Mouse (Mus musculus) midbrain, embryonic 10.5 days (tissue): Measurements from ENCODE around the gene Kctd20. TPM values are rescaled to one million over a fixed set of nuclear protein-coding genes. Genes with fewer than 3 reads are reported as not detected.
A peak's percentile ranks its signal among the peaks of the same experiment; 100 is the strongest.
"Not testable (repeated sequence)": the region's sequence is repeated elsewhere in the genome, so short reads cannot be mapped to it uniquely, and the experiment has no call there.

ENCODE experiments used
- DNase-seq: peaks from one replicate; pipeline ENCODE4 v3.0.0-alpha.2; 2017; ENCODE audit warnings: low spot score
- H3K27ac ChIP-seq: fragments of 300-500 bp; sonication (generic); replicated peaks from 2 replicates; pipeline ENCODE4 v1.5.1; 2016; ENCODE audit warnings: mild to moderate bottlenecking
- H3K27me3 ChIP-seq: fragments of 300-500 bp; sonication (generic); 2 replicates; pipeline ENCODE4 v1.6.1; 2016; ENCODE audit warnings: low read depth, mild to moderate bottlenecking; ENCODE audit not compliant: poor library complexity, severe bottlenecking
- H3K36me3 ChIP-seq: fragments of 300-500 bp; sonication (generic); 2 replicates; pipeline ENCODE4 v1.6.1; 2016; ENCODE audit warnings: mild to moderate bottlenecking, moderate library complexity
- H3K4me1 ChIP-seq: fragments of 300-500 bp; sonication (generic); 2 replicates; pipeline ENCODE4 v1.6.1; 2016
- H3K4me3 ChIP-seq: fragments of 300-500 bp; sonication (generic); 2 replicates; pipeline ENCODE4 v1.5.1; 2016; ENCODE audit warnings: mild to moderate bottlenecking, moderate library complexity
- H3K9me3 ChIP-seq: fragments of 300-500 bp; sonication (generic); replicated peaks from 2 replicates; pipeline ENCODE4 v1.6.1; 2016; ENCODE audit warnings: mild to moderate bottlenecking
- WGBS: fragments of 180-500 bp; shearing (Covaris S2); methylation state at CpG from one replicate; pipeline ENCODE4 v1.1.7; 2016; 5-methylcytosine and 5-hydroxymethylcytosine counted together
- polyA plus RNA-seq: library from polyadenylated mRNA; unstranded; fragments of >200 nt; fragmentation: Nextera tagmentation; extraction: Ambion mirVana; gene quantifications from 2 replicates; pipeline ENCODE4 v1.2.1, GENCODE M21; 2016

Gene Kctd20
- polyA plus RNA-seq, 1 experiment from 2014 or later, result 107 TPM

DNA sequence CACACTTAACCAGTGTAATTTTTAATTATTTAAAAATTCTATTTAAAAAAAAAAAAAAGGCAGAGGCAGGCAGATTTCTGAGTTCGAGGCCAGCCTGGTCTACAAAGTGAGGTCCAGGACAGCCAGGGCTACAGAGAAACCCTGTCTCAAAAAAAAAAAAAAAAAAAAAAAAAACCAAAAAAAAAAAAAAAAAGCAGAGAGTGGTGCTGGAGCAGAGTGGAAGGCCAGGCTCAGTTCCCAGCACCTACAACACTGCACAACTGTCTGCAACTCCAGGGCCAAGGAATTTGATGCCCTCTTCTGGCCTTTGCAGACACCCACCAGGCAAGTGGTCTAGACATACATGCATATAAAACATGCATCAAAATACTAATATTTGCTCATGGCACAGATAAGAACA lies 41.3 kb downstream of the Kctd20 start:
- H3K27ac ChIP-seq, H3K27me3 ChIP-seq, H3K9me3 ChIP-seq, H3K4me1 ChIP-seq, DNase-seq, H3K4me3 ChIP-seq: not testable (repeated sequence)
- WGBS, result 88% methylated on average over 1 of the region's 1 CpGs
- peaks cover 94% of the 10 kb centered on the region for H3K36me3 ChIP-seq

DNA sequence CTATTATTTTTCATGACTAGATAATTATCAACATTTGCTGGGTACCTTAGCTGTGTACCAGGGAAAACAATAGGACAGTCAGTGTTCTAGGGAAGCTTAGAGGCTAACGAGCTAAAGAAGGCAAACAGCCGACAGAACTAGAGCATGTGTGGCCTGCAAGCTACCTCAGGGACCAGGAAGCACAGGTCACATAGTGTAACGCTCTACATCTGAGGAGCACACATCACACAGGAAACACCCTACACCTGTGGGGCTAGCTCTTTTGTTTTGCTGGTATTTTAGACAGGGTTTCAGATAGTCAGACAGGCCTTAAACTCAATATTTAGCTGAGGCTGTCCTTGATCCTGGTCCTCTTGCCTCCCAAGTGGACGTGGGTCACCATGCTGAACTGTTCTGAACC lies 42.9 kb downstream of the Kctd20 start:
- WGBS, result 94% methylated on average over 4 of the region's 4 CpGs
- DNase-seq, result no peak
- no peak overlapping the region for H3K27ac ChIP-seq
- no peaks in the 10 kb centered on the region for H3K4me1 ChIP-seq
- no peak overlapping the region for H3K4me3 ChIP-seq
- peaks cover 96% of the 10 kb centered on the region for H3K36me3 ChIP-seq
- no peaks in the 10 kb centered on the region for H3K9me3 ChIP-seq
- no peaks in the 10 kb centered on the region for H3K27me3 ChIP-seq

DNA sequence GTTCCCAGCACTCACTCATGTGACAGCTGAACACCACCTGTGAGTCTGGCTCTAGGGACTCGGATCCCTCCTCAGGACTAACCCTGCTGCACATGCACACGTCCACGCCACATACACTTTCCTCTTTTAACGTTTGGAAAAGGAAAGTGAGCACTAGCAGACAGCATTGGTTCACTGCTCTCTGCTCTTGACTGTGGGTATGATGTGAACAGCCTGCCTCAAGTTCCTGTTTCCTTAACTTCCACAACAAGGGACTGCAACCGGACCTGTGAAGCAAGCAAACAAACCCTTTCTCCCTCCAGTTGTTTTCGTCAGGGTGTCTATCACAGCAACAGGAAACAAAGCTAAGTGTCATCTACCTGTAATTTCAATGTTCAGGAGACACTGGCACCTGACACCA lies 48.7 kb downstream of the Kctd20 start:
- WGBS, result 88% methylated on average over 6 of the region's 6 CpGs
- Histone ChIP-seq H3K27me3 (no peaks in the 10 kb centered on the region), H3K27ac (no peak overlapping the region), H3K4me3 (no peak overlapping the region), H3K9me3 (no peaks in the 10 kb centered on the region), H3K4me1 (peaks cover 5% of the 10 kb centered on the region), H3K36me3 (peaks cover 85% of the 10 kb centered on the region)
- no peak for DNase-seq

DNA sequence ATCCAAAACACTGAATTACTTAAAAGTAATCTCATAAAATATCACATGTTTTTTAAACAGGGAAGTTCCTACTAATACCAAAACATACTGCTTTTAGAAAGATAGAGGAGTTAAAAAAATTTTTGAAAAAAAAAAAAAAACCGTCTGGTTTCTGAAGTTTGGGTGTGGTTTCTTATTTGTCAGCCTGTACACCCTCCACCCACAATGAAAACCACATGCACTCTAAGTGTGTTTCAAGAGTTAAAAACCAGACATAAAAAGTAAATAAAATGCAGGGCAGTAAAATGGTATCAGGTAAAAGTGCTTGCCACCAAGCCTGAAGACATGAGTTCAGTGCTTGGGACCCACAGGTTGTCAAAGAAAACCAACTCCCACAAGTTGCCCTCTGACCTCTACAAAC lies 52.0 kb downstream of the Kctd20 start:
- DNase-seq, result no peak
- H3K4me3 ChIP-seq, result no peak overlapping the region
- H3K27me3 ChIP-seq, result no peaks in the 10 kb centered on the region
- H3K4me1 ChIP-seq, result peaks cover 31% of the 10 kb centered on the region
- H3K9me3 ChIP-seq, result no peaks in the 10 kb centered on the region
- 73% methylated on average over 1 of the region's 1 CpGs for WGBS
- no peak overlapping the region for H3K27ac ChIP-seq
- H3K36me3 ChIP-seq, result peaks cover 54% of the 10 kb centered on the region

DNA sequence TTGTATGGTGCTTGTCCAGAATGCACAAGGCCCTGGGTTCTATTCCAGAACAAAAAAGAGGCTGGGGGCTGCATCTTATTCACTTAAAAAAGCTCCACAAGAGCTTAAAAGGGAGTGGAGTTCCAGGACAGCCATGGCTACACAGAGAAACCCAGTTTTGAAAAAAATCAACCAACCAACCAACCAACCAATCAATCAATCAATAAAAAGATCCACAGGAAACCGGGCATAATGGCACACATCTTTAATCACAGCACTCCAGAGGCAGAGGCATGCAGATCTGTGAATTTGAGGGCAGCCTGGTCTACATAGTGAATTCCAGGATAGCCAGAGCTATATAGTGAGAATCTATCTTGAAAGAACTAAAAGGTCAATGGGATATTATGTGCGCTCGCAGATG lies 53.3 kb downstream of the Kctd20 start:
- Histone ChIP-seq H3K27me3 (no peaks in the 10 kb centered on the region), H3K27ac (no peak overlapping the region), H3K4me1 (peaks cover 31% of the 10 kb centered on the region), H3K36me3 (peaks cover 41% of the 10 kb centered on the region), H3K4me3 (0 out of 2 replicates have a peak overlapping the region, but pooled peaks have one; percentile 99), H3K9me3 (no peaks in the 10 kb centered on the region)
- no peak for DNase-seq
- 95% methylated on average over 3 of the region's 3 CpGs for WGBS

DNA sequence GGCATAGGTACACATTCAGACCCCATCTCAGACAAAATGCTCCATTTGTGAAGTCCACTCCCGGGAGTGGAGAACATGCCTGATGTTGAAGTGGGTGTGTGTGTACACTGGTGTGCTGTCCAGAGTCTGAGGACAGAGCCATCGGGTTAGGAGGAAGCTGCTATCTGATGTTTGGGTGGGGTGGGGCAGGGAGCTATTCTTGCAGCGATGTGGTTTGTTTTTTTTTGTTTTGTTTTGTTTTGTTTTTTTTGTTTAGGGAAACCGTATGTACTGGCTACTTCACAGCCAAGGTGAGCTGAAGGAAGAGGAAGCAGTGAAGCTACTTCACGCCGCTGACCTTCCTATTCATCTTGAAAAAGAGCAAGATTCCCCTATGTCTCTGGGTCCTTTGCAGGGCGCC lies 55.1 kb downstream of the Kctd20 start:
- 10% methylated on average over 7 of the region's 7 CpGs for WGBS

DNA sequence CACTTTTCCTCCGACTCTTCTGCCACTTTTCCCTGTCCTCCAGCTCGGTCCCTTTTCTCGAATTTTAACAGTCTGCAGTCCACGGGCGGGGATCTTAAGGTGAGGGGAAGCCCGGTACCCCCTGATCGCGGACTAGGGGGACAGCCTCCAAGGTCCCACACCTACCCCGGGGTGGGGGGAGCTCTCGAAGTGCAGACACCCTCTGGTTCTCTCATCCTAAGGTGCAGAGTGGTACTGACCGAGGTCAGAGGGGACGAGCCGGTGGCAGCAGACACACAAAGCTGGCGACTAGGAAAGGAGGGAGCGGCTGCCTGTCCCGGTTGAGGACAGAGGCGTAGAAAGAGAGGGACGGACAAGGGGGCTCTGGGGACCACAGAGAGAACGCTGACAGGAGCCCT lies 55.5 kb downstream of the Kctd20 start:
- Histone ChIP-seq H3K4me3 (peak overlapping the region; percentile 99), H3K27me3 (no peaks in the 10 kb centered on the region), H3K36me3 (peaks cover 22% of the 10 kb centered on the region), H3K9me3 (no peaks in the 10 kb centered on the region), H3K4me1 (peaks cover 31% of the 10 kb centered on the region), H3K27ac (peak overlapping the region; percentile 98)
- DNase-seq, result no peak
- under 1% methylated on average over 19 of the region's 19 CpGs for WGBS

More for the DNA sequence above, 55.1 kb downstream of the Kctd20 start:
- Histone ChIP-seq H3K27ac (peak overlapping the region; percentile 98), H3K4me1 (peaks cover 31% of the 10 kb centered on the region), H3K27me3 (no peaks in the 10 kb centered on the region), H3K4me3 (peak overlapping the region; percentile 99), H3K36me3 (peaks cover 23% of the 10 kb centered on the region), H3K9me3 (no peaks in the 10 kb centered on the region)
- DNase-seq, result no peak

DNA sequence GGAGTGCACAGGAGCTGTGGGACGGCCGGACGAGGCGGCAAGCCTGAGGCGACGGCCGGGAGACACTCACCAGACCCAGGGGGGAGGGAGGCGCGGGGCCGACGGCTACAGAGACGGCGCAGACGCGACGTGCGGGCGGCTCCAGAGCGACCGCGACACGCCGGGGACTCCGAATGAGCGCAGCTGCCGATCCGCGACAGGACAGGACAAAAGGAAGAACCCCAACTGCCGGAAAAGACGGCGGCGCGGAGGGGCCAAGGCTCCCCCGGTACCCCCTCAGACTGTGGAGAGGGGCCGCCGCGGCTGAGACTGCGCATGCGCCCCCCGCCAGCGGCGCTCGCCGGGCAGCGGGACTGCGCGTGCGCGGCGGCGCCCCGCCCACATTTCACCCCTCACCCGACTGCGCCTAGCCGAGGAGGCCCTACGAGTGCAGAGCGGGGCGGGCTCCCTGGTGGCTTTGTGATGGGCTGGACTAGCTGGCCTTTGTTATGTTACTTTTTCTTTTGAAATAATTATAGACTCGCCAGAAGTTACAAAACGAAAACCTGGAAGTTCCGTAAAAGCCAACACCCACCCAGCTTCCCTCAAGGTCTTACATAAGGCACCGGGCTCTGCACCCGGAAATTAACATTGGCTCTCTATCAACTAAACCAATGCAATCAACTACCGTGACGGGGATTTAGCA lies 56.0 kb downstream of the Kctd20 start, which contains the start of gene Stk38:
Gene Stk38, minus strand, starts transcription at position 355 of the 685 bp plus-strand sequence.
- Histone ChIP-seq H3K27ac (peak within 1 kb of the TSS; percentile 98), H3K36me3 (peaks cover 20% of the 10 kb centered on the region), H3K27me3 (no peaks in the 10 kb centered on the region), H3K9me3 (no peaks in the 10 kb centered on the region), H3K4me1 (peaks cover 31% of the 10 kb centered on the region), H3K4me3 (peak within 1 kb of the TSS; percentile 99)
- under 1% methylated on average over 65 of the region's 65 CpGs for WGBS
- DNase-seq, result peak; percentile 93

DNA sequence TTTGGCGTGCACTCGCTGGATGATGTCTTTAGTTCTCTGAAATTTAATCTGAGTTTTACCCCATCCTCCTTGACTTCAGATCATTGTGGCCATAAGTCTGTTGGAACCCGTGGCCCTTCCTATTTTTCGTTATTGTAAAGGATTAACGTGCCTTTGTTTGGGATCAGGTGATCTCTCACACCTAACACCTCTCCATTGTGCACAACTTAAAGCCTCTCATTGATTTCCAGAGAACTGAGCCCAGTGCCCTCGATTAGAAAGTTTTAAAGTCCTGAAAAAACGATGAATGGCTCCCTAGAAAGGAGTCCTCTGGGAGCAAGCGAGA lies 56.5 kb downstream of the Kctd20 start:
- no peak for DNase-seq
- peaks cover 17% of the 10 kb centered on the region for H3K36me3 ChIP-seq
- H3K27ac ChIP-seq, result peak overlapping the region; percentile 98
- peak overlapping the region; percentile 99 for H3K4me3 ChIP-seq
- no peaks in the 10 kb centered on the region for H3K9me3 ChIP-seq
- 10% methylated on average over 8 of the region's 8 CpGs for WGBS
- peaks cover 31% of the 10 kb centered on the region for H3K4me1 ChIP-seq
- no peaks in the 10 kb centered on the region for H3K27me3 ChIP-seq

DNA sequence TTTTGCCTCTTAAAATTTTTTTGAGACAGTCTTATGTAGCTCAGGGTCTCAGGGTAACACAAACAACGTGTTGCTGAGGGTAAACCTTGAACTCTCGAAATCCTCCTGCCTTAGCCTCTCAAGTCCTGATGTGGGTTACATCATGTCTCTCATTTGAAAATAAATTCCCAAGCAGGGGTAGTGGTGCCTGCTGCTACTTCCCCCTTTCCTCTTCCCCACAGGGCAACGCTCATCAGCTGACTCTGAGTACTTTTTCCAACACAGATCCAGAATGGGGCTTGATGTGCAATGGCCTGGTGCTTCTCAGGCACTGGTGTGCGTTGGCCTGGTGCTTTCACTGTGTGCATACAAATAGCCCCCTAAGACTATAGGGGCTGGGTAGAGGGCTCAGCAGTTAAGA lies 57.4 kb downstream of the Kctd20 start:
- WGBS, result 89% methylated on average over 4 of the region's 4 CpGs
- Histone ChIP-seq H3K27me3 (no peaks in the 10 kb centered on the region), H3K9me3 (no peaks in the 10 kb centered on the region), H3K36me3 (peaks cover 13% of the 10 kb centered on the region), H3K27ac (no peak overlapping the region), H3K4me3 (no peak overlapping the region), H3K4me1 (peaks cover 37% of the 10 kb centered on the region)
- no peak for DNase-seq

DNA sequence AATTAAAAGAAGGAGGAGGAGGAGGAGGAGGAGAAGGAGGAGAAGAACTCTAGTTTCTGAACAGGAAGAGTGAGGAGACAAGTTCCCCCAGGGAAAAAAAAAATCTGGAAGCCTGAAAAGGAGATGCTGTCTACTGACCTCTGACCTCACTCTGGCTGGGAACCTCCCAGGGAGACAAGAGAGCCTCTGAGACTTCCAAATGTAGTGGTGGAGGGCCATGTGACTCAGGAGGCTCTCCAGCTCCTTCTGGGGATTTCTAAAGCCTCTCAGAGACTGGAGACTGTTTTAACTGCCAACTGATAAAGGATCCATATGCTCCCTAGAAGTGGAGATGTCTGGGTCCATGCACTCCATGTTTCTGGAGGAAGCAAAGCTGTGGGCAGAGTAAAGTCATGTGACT lies 62.5 kb downstream of the Kctd20 start:
- H3K4me1 ChIP-seq, result peaks cover 11% of the 10 kb centered on the region
- DNase-seq, result no peak
- H3K36me3 ChIP-seq, result no peaks in the 10 kb centered on the region
- no peak overlapping the region for H3K4me3 ChIP-seq
- H3K9me3 ChIP-seq, result no peaks in the 10 kb centered on the region
- H3K27me3 ChIP-seq, result no peaks in the 10 kb centered on the region
- H3K27ac ChIP-seq, result peak overlapping the region; percentile 61; the same call in 1 of the 2 replicates

DNA sequence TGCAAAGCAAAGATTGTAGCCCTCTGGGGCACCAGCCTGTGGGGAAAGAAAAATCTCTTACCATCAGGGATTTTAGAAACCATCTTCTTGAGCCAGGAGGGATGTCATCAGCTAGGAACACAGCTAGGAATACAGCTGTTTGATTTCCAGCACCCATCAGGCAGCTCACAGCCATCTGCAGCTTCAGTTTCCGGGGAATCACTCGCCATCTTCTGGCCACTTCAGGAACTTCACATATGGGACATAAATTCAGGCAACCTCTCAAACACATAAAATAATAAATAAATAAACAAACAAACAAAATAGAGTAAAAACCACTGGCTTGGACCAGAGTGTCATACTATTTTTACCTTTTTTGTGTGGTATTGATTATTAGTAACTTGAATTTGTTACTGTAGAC lies 63.9 kb downstream of the Kctd20 start:
- Histone ChIP-seq H3K36me3 (no peaks in the 10 kb centered on the region), H3K4me1 (peaks cover 11% of the 10 kb centered on the region), H3K9me3 (no peaks in the 10 kb centered on the region), H3K27ac (no peak overlapping the region), H3K27me3 (no peaks in the 10 kb centered on the region), H3K4me3 (no peak overlapping the region)
- 13% methylated on average over 2 of the region's 2 CpGs for WGBS
- DNase-seq, result peak; percentile 44

DNA sequence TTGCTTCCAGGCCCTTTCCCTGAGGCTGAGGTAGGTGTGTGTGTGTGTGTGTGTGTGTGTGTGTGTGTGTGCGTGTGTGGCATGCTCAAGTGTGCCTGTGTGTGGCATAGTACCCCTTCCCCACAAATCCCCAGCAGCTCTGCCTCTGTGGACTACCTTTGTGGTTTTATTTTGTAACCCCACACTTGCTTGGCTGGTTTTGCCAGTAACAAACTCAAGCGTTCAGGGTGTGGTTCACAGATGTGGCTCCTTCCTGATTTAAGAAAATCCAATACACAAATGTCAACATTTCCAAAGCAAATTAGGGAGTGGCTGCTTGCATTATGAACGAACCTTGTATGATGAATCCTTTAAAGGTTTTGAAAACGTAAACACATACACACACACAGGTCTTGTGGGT lies 65.0 kb downstream of the Kctd20 start:
- 86% methylated on average over 4 of the region's 4 CpGs for WGBS
- peaks cover 11% of the 10 kb centered on the region for H3K4me1 ChIP-seq
- no peak overlapping the region for H3K27ac ChIP-seq
- H3K4me3 ChIP-seq, result no peak overlapping the region
- no peaks in the 10 kb centered on the region for H3K9me3 ChIP-seq
- no peaks in the 10 kb centered on the region for H3K36me3 ChIP-seq
- H3K27me3 ChIP-seq, result no peaks in the 10 kb centered on the region
- no peak for DNase-seq
